Mouse (Mus musculus): ENCODE data around the gene Rapgef4. TPM values are rescaled to one million over a fixed set of nuclear protein-coding genes. Genes with fewer than 3 reads are reported as not detected.
A peak's percentile ranks its signal among the peaks of the same experiment; 100 is the strongest.

The Rapgef4 gene
- polyA plus RNA-seq (2014; fragmentation: Nextera tagmentation; extraction: Ambion mirVana): 3.6 and 3.8 TPM in 2 replicates

- H3K27ac ChIP-seq (ENCODE audit: low read depth): no peak within 1 kb of the TSS
- H3K4me2 ChIP-seq (ENCODE audit: low read length): peak within 1 kb of the TSS; percentile 100
- no peaks in the 10 kb centered on the region for H3K36me3 ChIP-seq (ENCODE audit: control insufficient read depth, insufficient read depth, low read length)
- H3K27me3 ChIP-seq (replicated peaks; ENCODE audit: control insufficient read depth, insufficient read depth, low read length): peaks cover 16% of the 10 kb centered on the region; the same call in 1 of the 2 replicates
- H3K9ac ChIP-seq (ENCODE audit: low read length): peak within 1 kb of the TSS; percentile 59
- 0 out of 2 replicates have a peak, but pooled peaks cover 3% of the 10 kb centered on the region for H3K4me1 ChIP-seq (replicated peaks; ENCODE audit: control insufficient read depth, insufficient read depth, low read length)
- H3K9me3 ChIP-seq (ENCODE audit: control insufficient read depth, low read length): no peaks in the 10 kb centered on the region
- WGBS: 1% methylated on average over 52 of the region's 52 CpGs
- no peak for DNase-seq (ENCODE audit: low spot score)
- H3K4me3 ChIP-seq (ENCODE audit: low read depth, low read length): peak within 1 kb of the TSS; percentile 54
- ATAC-seq (replicated peaks; ENCODE audit: low FRiP score, low TSS enrichment, low read depth): peak; percentile 76
Observed at GRCm38 (mm10) chr2:71980771-71981342, at the start of gene Rapgef4. Gene Rapgef4, plus strand, starts transcription at chr2:71981240.

DNA sequence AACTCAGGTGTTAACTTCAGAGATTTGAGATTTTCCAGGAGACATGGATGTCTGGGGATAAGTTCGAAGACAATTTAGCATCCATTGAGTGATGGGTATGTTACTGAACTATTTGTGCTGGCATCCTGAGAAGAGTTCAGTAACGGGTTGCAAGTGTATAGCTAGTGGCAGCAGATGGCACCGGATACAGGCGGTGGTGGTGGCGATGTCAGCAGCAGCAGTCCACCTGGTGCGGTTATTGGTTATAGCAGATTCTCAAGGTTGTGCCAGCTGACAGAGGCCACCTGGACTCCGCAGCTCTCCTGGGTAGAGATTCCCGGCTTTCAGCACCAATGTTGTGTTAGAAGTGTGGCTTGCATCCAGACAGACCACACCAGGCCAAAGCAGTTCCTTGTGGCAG, 47.0 kb upstream of the Rapgef4 start:
- H3K4me1 ChIP-seq (replicated peaks; ENCODE audit: control insufficient read depth, insufficient read depth, low read length): no peaks in the 10 kb centered on the region
- no peaks in the 10 kb centered on the region for H3K27me3 ChIP-seq (replicated peaks; ENCODE audit: control insufficient read depth, insufficient read depth, low read length)
- no peak overlapping the region for H3K4me2 ChIP-seq (ENCODE audit: low read length)
- no peaks in the 10 kb centered on the region for H3K9me3 ChIP-seq (ENCODE audit: control insufficient read depth, low read length)
- DNase-seq (ENCODE audit: low spot score): no peak
- H3K36me3 ChIP-seq (ENCODE audit: control insufficient read depth, insufficient read depth, low read length): no peaks in the 10 kb centered on the region
- WGBS: 89% methylated on average over 8 of the region's 8 CpGs
- no peak overlapping the region for H3K9ac ChIP-seq (ENCODE audit: low read length)
- no peak overlapping the region for H3K27ac ChIP-seq (ENCODE audit: low read depth)
- no peak overlapping the region for H3K4me3 ChIP-seq (ENCODE audit: low read depth, low read length)
- ATAC-seq (replicated peaks; ENCODE audit: low FRiP score, low TSS enrichment, low read depth): no peak

- H3K4me2 ChIP-seq (ENCODE audit: low read length): no peak overlapping the region
- no peaks in the 10 kb centered on the region for H3K27me3 ChIP-seq (replicated peaks; ENCODE audit: control insufficient read depth, insufficient read depth, low read length)
- DNase-seq (ENCODE audit: low spot score) (no peak), ATAC-seq (replicated peaks; ENCODE audit: low FRiP score, low TSS enrichment, low read depth) (no peak)
- no peak overlapping the region for H3K27ac ChIP-seq (ENCODE audit: low read depth)
- 90% methylated on average over 1 of the region's 1 CpGs for WGBS
- no peaks in the 10 kb centered on the region for H3K9me3 ChIP-seq (ENCODE audit: control insufficient read depth, low read length)
- no peak overlapping the region for H3K4me3 ChIP-seq (ENCODE audit: low read depth, low read length)
- no peaks in the 10 kb centered on the region for H3K36me3 ChIP-seq (ENCODE audit: control insufficient read depth, insufficient read depth, low read length)
- no peak overlapping the region for H3K9ac ChIP-seq (ENCODE audit: low read length)
- no peaks in the 10 kb centered on the region for H3K4me1 ChIP-seq (replicated peaks; ENCODE audit: control insufficient read depth, insufficient read depth, low read length)
Observed at GRCm38 (mm10) chr2:71936711-71937110, 44.3 kb upstream of the Rapgef4 start.

- WGBS: 86% methylated on average over 3 of the region's 3 CpGs
- no peaks in the 10 kb centered on the region for H3K36me3 ChIP-seq (ENCODE audit: control insufficient read depth, insufficient read depth, low read length)
- no peaks in the 10 kb centered on the region for H3K9me3 ChIP-seq (ENCODE audit: control insufficient read depth, low read length)
- no peak for ATAC-seq (replicated peaks; ENCODE audit: low FRiP score, low TSS enrichment, low read depth)
- no peak overlapping the region for H3K4me3 ChIP-seq (ENCODE audit: low read depth, low read length)
- H3K4me1 ChIP-seq (replicated peaks; ENCODE audit: control insufficient read depth, insufficient read depth, low read length): no peaks in the 10 kb centered on the region
- DNase-seq (ENCODE audit: low spot score): no peak
- no peak overlapping the region for H3K9ac ChIP-seq (ENCODE audit: low read length)
- H3K4me2 ChIP-seq (ENCODE audit: low read length): no peak overlapping the region
- no peak overlapping the region for H3K27ac ChIP-seq (ENCODE audit: low read depth)
- H3K27me3 ChIP-seq (replicated peaks; ENCODE audit: control insufficient read depth, insufficient read depth, low read length): no peaks in the 10 kb centered on the region
Observed at GRCm38 (mm10) chr2:71937649-71938308, 43.3 kb upstream of the Rapgef4 start.

DNA sequence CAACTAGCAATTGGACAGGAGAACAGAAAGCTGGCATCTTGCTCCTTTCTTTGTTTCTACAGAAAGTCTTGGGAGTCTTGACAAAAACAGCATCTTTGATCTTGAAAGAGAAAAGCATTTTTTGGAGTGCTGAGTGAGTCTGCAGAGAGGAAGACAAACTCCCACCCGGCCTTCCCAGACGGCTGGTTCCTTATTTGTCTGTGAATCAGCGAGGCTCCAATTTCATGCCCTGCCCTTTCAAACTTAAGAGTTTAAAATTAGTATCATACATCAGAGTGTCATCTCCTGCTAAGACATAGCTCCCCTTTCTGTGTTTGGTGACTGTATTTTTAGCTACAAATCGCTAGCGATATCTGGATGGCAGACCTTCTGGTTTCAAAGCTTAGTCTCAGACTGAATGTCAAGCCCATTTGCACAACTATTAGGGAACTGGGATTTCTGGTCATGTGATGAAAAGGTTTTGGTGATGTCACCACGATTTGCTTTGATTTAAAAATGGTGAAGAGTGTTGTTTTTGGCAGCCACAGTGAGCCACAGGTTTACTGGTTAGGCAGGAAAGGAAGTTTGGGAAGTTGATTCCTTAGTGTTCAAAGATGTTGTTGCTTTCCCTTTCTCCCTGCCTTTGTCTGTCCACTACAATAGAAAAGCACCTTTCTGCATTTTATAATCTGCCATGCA, 42.2 kb upstream of the Rapgef4 start:
- Histone ChIP-seq H3K27ac (ENCODE audit: low read depth) (no peak overlapping the region), H3K9ac (ENCODE audit: low read length) (no peak overlapping the region), H3K4me1 (replicated peaks; ENCODE audit: control insufficient read depth, insufficient read depth, low read length) (no peaks in the 10 kb centered on the region), H3K4me3 (ENCODE audit: low read depth, low read length) (no peak overlapping the region), H3K27me3 (replicated peaks; ENCODE audit: control insufficient read depth, insufficient read depth, low read length) (no peaks in the 10 kb centered on the region), H3K4me2 (ENCODE audit: low read length) (no peak overlapping the region), H3K9me3 (ENCODE audit: control insufficient read depth, low read length) (no peaks in the 10 kb centered on the region), H3K36me3 (ENCODE audit: control insufficient read depth, insufficient read depth, low read length) (no peaks in the 10 kb centered on the region)
- 46% methylated on average over 6 of the region's 6 CpGs for WGBS
- ATAC-seq (replicated peaks; ENCODE audit: low FRiP score, low TSS enrichment, low read depth) (no peak), DNase-seq (ENCODE audit: low spot score) (no peak)

DNA sequence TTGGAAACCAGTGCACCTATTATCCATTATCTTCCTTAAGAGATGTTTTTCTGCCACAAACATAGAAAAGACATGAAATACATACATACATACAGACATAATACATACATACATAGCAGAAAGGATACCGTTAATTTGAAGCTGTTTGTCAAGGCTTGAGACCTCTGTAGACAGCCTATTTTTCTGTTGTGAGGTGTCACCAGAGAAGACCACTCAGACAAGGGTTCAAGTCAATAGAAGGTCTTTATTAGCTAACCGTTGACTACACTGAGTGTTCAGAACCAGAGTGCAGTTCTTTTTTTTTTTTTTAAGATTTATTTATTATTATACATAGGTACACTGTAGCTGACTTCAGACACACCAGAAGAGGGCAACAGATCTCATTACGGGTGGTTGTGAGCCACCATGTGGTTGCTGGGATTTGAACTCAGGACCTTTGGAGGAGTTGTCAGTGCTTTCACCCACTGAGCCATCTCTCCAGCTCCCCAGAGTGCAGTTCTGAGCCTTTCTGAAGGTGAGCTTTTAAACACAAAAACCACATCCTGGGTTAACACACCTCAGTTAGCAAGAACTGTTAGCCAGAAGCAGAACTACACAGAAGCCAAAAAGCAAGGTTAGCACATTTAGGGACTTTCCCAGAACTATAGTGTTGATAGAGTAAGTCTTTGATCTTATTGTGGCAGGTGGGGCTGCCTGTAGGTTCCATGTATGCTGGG, 39.9 kb upstream of the Rapgef4 start:
- DNase-seq (ENCODE audit: low spot score) (no peak), ATAC-seq (replicated peaks; ENCODE audit: low FRiP score, low TSS enrichment, low read depth) (no peak)
- Histone ChIP-seq H3K27me3 (replicated peaks; ENCODE audit: control insufficient read depth, insufficient read depth, low read length) (no peaks in the 10 kb centered on the region), H3K4me3 (ENCODE audit: low read depth, low read length) (no peak overlapping the region), H3K27ac (ENCODE audit: low read depth) (no peak overlapping the region), H3K36me3 (ENCODE audit: control insufficient read depth, insufficient read depth, low read length) (no peaks in the 10 kb centered on the region), H3K4me1 (replicated peaks; ENCODE audit: control insufficient read depth, insufficient read depth, low read length) (no peaks in the 10 kb centered on the region), H3K9me3 (ENCODE audit: control insufficient read depth, low read length) (no peaks in the 10 kb centered on the region), H3K9ac (ENCODE audit: low read length) (no peak overlapping the region), H3K4me2 (ENCODE audit: low read length) (no peak overlapping the region)
- 92% methylated on average over 3 of the region's 3 CpGs for WGBS

GRCm38 (mm10) chr2:71941721-71942087, 39.3 kb upstream of the Rapgef4 start:
- Histone ChIP-seq H3K27me3 (replicated peaks; ENCODE audit: control insufficient read depth, insufficient read depth, low read length) (no peaks in the 10 kb centered on the region), H3K9me3 (ENCODE audit: control insufficient read depth, low read length) (no peaks in the 10 kb centered on the region), H3K4me2 (ENCODE audit: low read length) (no peak overlapping the region), H3K9ac (ENCODE audit: low read length) (no peak overlapping the region), H3K4me3 (ENCODE audit: low read depth, low read length) (no peak overlapping the region), H3K4me1 (replicated peaks; ENCODE audit: control insufficient read depth, insufficient read depth, low read length) (no peaks in the 10 kb centered on the region), H3K27ac (ENCODE audit: low read depth) (no peak overlapping the region), H3K36me3 (ENCODE audit: control insufficient read depth, insufficient read depth, low read length) (no peaks in the 10 kb centered on the region)
- DNase-seq (ENCODE audit: low spot score) (no peak), ATAC-seq (replicated peaks; ENCODE audit: low FRiP score, low TSS enrichment, low read depth) (no peak)
- WGBS: 91% methylated on average over 5 of the region's 5 CpGs

- no peak overlapping the region for H3K27ac ChIP-seq (ENCODE audit: low read depth)
- H3K9ac ChIP-seq (ENCODE audit: low read length): no peak overlapping the region
- no peaks in the 10 kb centered on the region for H3K27me3 ChIP-seq (replicated peaks; ENCODE audit: control insufficient read depth, insufficient read depth, low read length)
- DNase-seq (ENCODE audit: low spot score): no peak
- H3K4me2 ChIP-seq (ENCODE audit: low read length): no peak overlapping the region
- no peaks in the 10 kb centered on the region for H3K36me3 ChIP-seq (ENCODE audit: control insufficient read depth, insufficient read depth, low read length)
- no peak for ATAC-seq (replicated peaks; ENCODE audit: low FRiP score, low TSS enrichment, low read depth)
- WGBS: 91% methylated on average over 4 of the region's 4 CpGs
- H3K4me3 ChIP-seq (ENCODE audit: low read depth, low read length): no peak overlapping the region
- no peaks in the 10 kb centered on the region for H3K9me3 ChIP-seq (ENCODE audit: control insufficient read depth, low read length)
- H3K4me1 ChIP-seq (replicated peaks; ENCODE audit: control insufficient read depth, insufficient read depth, low read length): no peaks in the 10 kb centered on the region
Observed at GRCm38 (mm10) chr2:71951212-71951611, 29.8 kb upstream of the Rapgef4 start.
